Mouse (Mus musculus) megakaryocyte, embryonic 14.5 days (primary cell): ENCODE measurements around the gene Tardbp.

ENCODE experiments used
- FLI1 ChIP-seq: IDR thresholded peaks from 2 replicates; pipeline ENCODE4 v1.6.1; 2012; ENCODE audit warnings: low read length, inconsistent platforms, mixed read lengths
- GATA1 ChIP-seq: IDR thresholded peaks from 3 replicates; pipeline ENCODE4 v1.6.1; 2012; ENCODE audit warnings: mixed read lengths, low read length, inconsistent platforms, borderline replicate concordance

- TF ChIP-seq GATA1 (no peak), FLI1 (no peak)
These were observed at the start of gene Tardbp for GRCm38 (mm10) chr4:148626623-148627185.
